Mouse (Mus musculus) heart, postnatal 0 days (tissue): ENCODE results near the gene Dnah8. TPM values are rescaled to one million over a fixed set of nuclear protein-coding genes. Genes with fewer than 3 reads are reported as not detected.

Source experiments
- ATAC-seq: fragments of 200-750 bp; cut with Nextera tagmentation; 2 replicates; pipeline ENCODE4 v1.8.0; 2017; ENCODE audit warnings: low read depth, moderate number of reproducible peaks, moderate library complexity; ENCODE audit not compliant: insufficient read depth
- DNase-seq: peaks from one replicate; pipeline ENCODE4 v3.0.0-alpha.2; 2016; ENCODE audit warnings: low spot score
- H3K27ac ChIP-seq: fragments of 300-500 bp; sonication (generic); 2 replicates; pipeline ENCODE4 v1.5.1; 2014; ENCODE audit warnings: low read depth, mild to moderate bottlenecking
- H3K27me3 ChIP-seq: fragments of 300-500 bp; sonication (generic); 2 replicates; pipeline ENCODE4 v1.6.1; 2014; ENCODE audit warnings: low read length, mixed read lengths; ENCODE audit not compliant: control insufficient read depth, insufficient read depth
- H3K36me3 ChIP-seq: fragments of 300-500 bp; sonication (generic); replicated peaks from 2 replicates; pipeline ENCODE4 v1.6.1; 2014; ENCODE audit warnings: low read length, mixed read lengths; ENCODE audit not compliant: control insufficient read depth, insufficient read depth
- H3K4me1 ChIP-seq: fragments of 300-500 bp; sonication (generic); 2 replicates; pipeline ENCODE4 v1.6.1; 2014; ENCODE audit warnings: antibody characterized with exemption; ENCODE audit not compliant: control insufficient read depth, insufficient read depth
- H3K4me2 ChIP-seq: fragments of 300-500 bp; sonication (generic); 2 replicates; pipeline ENCODE4 v1.6.1; 2014; ENCODE audit warnings: low read depth, mild to moderate bottlenecking, low read length, moderate library complexity
- H3K4me3 ChIP-seq: fragments of 300-500 bp; sonication (generic); 2 replicates; pipeline ENCODE4 v1.5.1; 2014; ENCODE audit warnings: low read depth, low read length
- H3K9ac ChIP-seq: fragments of 300-500 bp; sonication (generic); replicated peaks from 2 replicates; pipeline ENCODE4 v1.6.1; 2014; ENCODE audit warnings: low read depth, low read length, mixed read lengths
- H3K9me3 ChIP-seq: fragments of 300-500 bp; sonication (generic); replicated peaks from 2 replicates; pipeline ENCODE4 v1.6.1; 2016; ENCODE audit warnings: low read length; ENCODE audit not compliant: control insufficient read depth
- CTCF ChIP-seq: IDR thresholded peaks from 2 replicates; pipeline ENCODE4 v1.5.1; 2016; ENCODE audit warnings: antibody characterized with exemption, control low read depth, low read depth
- EP300 ChIP-seq: IDR thresholded peaks from 2 replicates; pipeline ENCODE4 v1.6.1; 2016; ENCODE audit warnings: antibody characterized with exemption, low read depth
- WGBS: fragments of 180-500 bp; shearing (Covaris S2); extraction: QIAGEN DNeasy Blood & Tissue Kit; methylation state at CpG from one replicate; pipeline ENCODE4 v1.1.7; 2014; 5-methylcytosine and 5-hydroxymethylcytosine counted together
- polyA plus RNA-seq: library from polyadenylated mRNA; unstranded; fragments of >200 nt; fragmentation: Nextera tagmentation; extraction: Ambion mirVana; gene quantifications from 2 replicates; pipeline ENCODE4 v1.2.1, GENCODE M21; 2015
- total RNA-seq: library from RNA; depleted of rRNA; stranded (reverse); fragments of >200 nt; gene quantifications from 2 replicates; pipeline ENCODE4 v1.2.3, GENCODE M21; 2014; ENCODE audit warnings: low replicate concordance

Dnah8 gene
- total and polyA plus RNA-seq, 2 experiments from 2014 or later = 0.59 to 1.5 TPM

GRCm38 (mm10) chr17:30852345-30852744 is 228.2 kb downstream of the Dnah8 start:
- no peaks in the 10 kb centered on the region for H3K9me3 ChIP-seq
- DNase-seq (no peak), ATAC-seq (no peak)
- no peak overlapping the region for H3K4me3 ChIP-seq
- TF ChIP-seq EP300 (no peak), CTCF (no peak)
- H3K27ac ChIP-seq = no peak overlapping the region
- no peak overlapping the region for H3K4me2 ChIP-seq
- H3K27me3 ChIP-seq = no peaks in the 10 kb centered on the region
- H3K4me1 ChIP-seq = no peaks in the 10 kb centered on the region
- H3K9ac ChIP-seq = no peak overlapping the region
- H3K36me3 ChIP-seq = no peaks in the 10 kb centered on the region

- Histone ChIP-seq H3K4me2 (no peak overlapping the region), H3K9me3 (no peaks in the 10 kb centered on the region), H3K4me1 (no peaks in the 10 kb centered on the region), H3K4me3 (no peak overlapping the region), H3K27ac (no peak overlapping the region), H3K9ac (no peak overlapping the region), H3K36me3 (no peaks in the 10 kb centered on the region), H3K27me3 (no peaks in the 10 kb centered on the region)
- WGBS = 79% methylated on average over 5 of the region's 5 CpGs
- no peak for TF ChIP-seq EP300
- TF ChIP-seq CTCF = no peak
- no peak for ATAC-seq
- DNase-seq = no peak
Measured at GRCm38 (mm10) chr17:30857347-30857746, 233.2 kb downstream of the Dnah8 start.

- no peak overlapping the region for H3K27ac ChIP-seq
- no peak for TF ChIP-seq EP300
- no peak for TF ChIP-seq CTCF
- 42% methylated on average over 11 of the region's 11 CpGs for WGBS
- H3K27me3 ChIP-seq = no peaks in the 10 kb centered on the region
- H3K4me3 ChIP-seq = no peak overlapping the region
- H3K4me1 ChIP-seq = no peaks in the 10 kb centered on the region
- H3K36me3 ChIP-seq = no peaks in the 10 kb centered on the region
- H3K4me2 ChIP-seq = no peak overlapping the region
- no peaks in the 10 kb centered on the region for H3K9me3 ChIP-seq
- no peak for ATAC-seq
- no peak for DNase-seq
- no peak overlapping the region for H3K9ac ChIP-seq
Measured at GRCm38 (mm10) chr17:30858586-30859259, 234.6 kb downstream of the Dnah8 start.

- 66% methylated on average over 10 of the region's 10 CpGs for WGBS
- no peak for ATAC-seq
Measured at GRCm38 (mm10) chr17:30859989-30860585, 235.9 kb downstream of the Dnah8 start.

GRCm38 (mm10) chr17:30860606-30861005 is 236.5 kb downstream of the Dnah8 start:
- 62% methylated on average over 7 of the region's 7 CpGs for WGBS

More at GRCm38 (mm10) chr17:30859989-30860585, 235.9 kb downstream of the Dnah8 start:
- Histone ChIP-seq H3K36me3 (no peaks in the 10 kb centered on the region), H3K4me1 (no peaks in the 10 kb centered on the region), H3K27me3 (no peaks in the 10 kb centered on the region), H3K9me3 (no peaks in the 10 kb centered on the region), H3K27ac (no peak overlapping the region), H3K4me3 (no peak overlapping the region), H3K9ac (no peak overlapping the region), H3K4me2 (no peak overlapping the region)
- DNase-seq = no peak
- TF ChIP-seq EP300 = no peak
- no peak for TF ChIP-seq CTCF

More at GRCm38 (mm10) chr17:30860606-30861005, 236.5 kb downstream of the Dnah8 start:
- H3K4me2 ChIP-seq = no peak overlapping the region
- no peaks in the 10 kb centered on the region for H3K36me3 ChIP-seq
- ATAC-seq = no peak
- H3K27ac ChIP-seq = no peak overlapping the region
- H3K4me3 ChIP-seq = no peak overlapping the region
- no peak for TF ChIP-seq CTCF
- no peak for TF ChIP-seq EP300
- DNase-seq = no peak
- no peak overlapping the region for H3K9ac ChIP-seq
- no peaks in the 10 kb centered on the region for H3K4me1 ChIP-seq
- no peaks in the 10 kb centered on the region for H3K27me3 ChIP-seq
- H3K9me3 ChIP-seq = no peaks in the 10 kb centered on the region
